8 mouse cellular contexts compared by ENCODE assay signal in genomic region chr17:34204303-34205010, GRCm38 (mm10). TPM values are rescaled to one million over a fixed set of nuclear protein-coding genes. Genes with fewer than 3 reads are reported as not detected.
DNase-seq lines count a peak whose midpoint lies in the region; ATAC-seq lines count a peak whose summit lies in the region.

No protein-coding gene starts in this region.

- DNase-seq in c-Kit-negative CD71-positive TER-119-positive erythroid progenitor cells, embryonic 14.5 days (ENCODE audit: low read depth, low spot score): peak; percentile 63
- peak; percentile 77 for DNase-seq in forebrain, embryonic 10.5 days (ENCODE audit: extremely low spot score, low spot score)
- peak; percentile 91 to 92 for DNase-seq in kidney, postnatal 25 days
- DNase-seq in liver, embryonic 13.5 days: peak; percentile 74
- DNase-seq in naive thymus-derived CD4-positive, alpha-beta T cell, adult 2 months (ENCODE audit: low read depth): peak; percentile 96
- peak; percentile 93 to 98 for DNase-seq in spleen, postnatal 4 days (ENCODE audit: low spot score in 2 of 2)

- H3K27ac ChIP-seq in forebrain, embryonic 10.5 days: peak overlapping the region; percentile 56; the same call in 1 of the 2 replicates
- no peak overlapping the region; the same call in 1 of the 2 replicates for H3K27ac ChIP-seq in heart, embryonic 16.5 days (ENCODE audit: low read length)
- H3K27ac ChIP-seq in liver, embryonic 13.5 days: peak overlapping the region; percentile 65

- ATAC-seq in CD4-positive, CD25-positive, alpha-beta regulatory T cell, adult 4 months: peak; percentile 58
- peak; percentile 71 for ATAC-seq in heart, embryonic 16.5 days (replicated peaks; ENCODE audit: extremely low read depth, insufficient read depth, low FRiP score)
- ATAC-seq in liver, embryonic 13.5 days (ENCODE audit: low read depth): peak; percentile 57

- H3K9me3 ChIP-seq in forebrain, embryonic 10.5 days: no peaks in the 10 kb centered on the region
- peaks cover under 1% of the 10 kb centered on the region; the same call in 1 of the 2 replicates for H3K9me3 ChIP-seq in heart, embryonic 16.5 days (replicated peaks; ENCODE audit: control insufficient read depth, low read length)
- no peaks in the 10 kb centered on the region for H3K9me3 ChIP-seq in liver, embryonic 13.5 days (replicated peaks)

- peak overlapping the region; percentile 97 for H3K4me2 ChIP-seq in heart, embryonic 16.5 days (ENCODE audit: low read depth, low read length)
- H3K4me2 ChIP-seq in liver, embryonic 13.5 days: peak overlapping the region; percentile 88

- peaks cover 87% of the 10 kb centered on the region for H3K27me3 ChIP-seq in forebrain, embryonic 10.5 days (ENCODE audit: poor library complexity, severe bottlenecking)
- peaks cover 6% of the 10 kb centered on the region for H3K27me3 ChIP-seq in heart, embryonic 16.5 days (ENCODE audit: control insufficient read depth, insufficient read depth, low read length)
- H3K27me3 ChIP-seq in liver, embryonic 13.5 days: peaks cover 8% of the 10 kb centered on the region

- peaks cover 13% of the 10 kb centered on the region for H3K4me1 ChIP-seq in forebrain, embryonic 10.5 days
- peaks cover 11% of the 10 kb centered on the region; the same call in 1 of the 2 replicates for H3K4me1 ChIP-seq in heart, embryonic 16.5 days (ENCODE audit: control insufficient read depth, insufficient read depth, low read length)
- peaks cover 23% of the 10 kb centered on the region for H3K4me1 ChIP-seq in liver, embryonic 13.5 days (replicated peaks)

- peak overlapping the region; percentile 70 for H3K4me3 ChIP-seq in forebrain, embryonic 10.5 days
- peak overlapping the region; percentile 92 for H3K4me3 ChIP-seq in heart, embryonic 16.5 days (ENCODE audit: low read length)
- peak overlapping the region; percentile 85 for H3K4me3 ChIP-seq in liver, embryonic 13.5 days (replicated peaks)

- WGBS in forebrain, embryonic 10.5 days: 1% methylated on average over 44 of the region's 44 CpGs
- WGBS in heart, embryonic 16.5 days: under 1% methylated on average over 44 of the region's 44 CpGs
- WGBS in liver, embryonic 13.5 days (ENCODE audit: insufficient replicate concordance): under 1% methylated on average over 44 of the region's 44 CpGs

- H3K9ac ChIP-seq in heart, embryonic 16.5 days (ENCODE audit: low read length): peak overlapping the region; percentile 87
- peak overlapping the region; percentile 83 for H3K9ac ChIP-seq in liver, embryonic 13.5 days

- no peaks in the 10 kb centered on the region for H3K36me3 ChIP-seq in forebrain, embryonic 10.5 days (replicated peaks)
- 0 out of 2 replicates have a peak, but pooled peaks cover under 1% of the 10 kb centered on the region for H3K36me3 ChIP-seq in heart, embryonic 16.5 days (ENCODE audit: control insufficient read depth, insufficient read depth)
- no peaks in the 10 kb centered on the region for H3K36me3 ChIP-seq in liver, embryonic 13.5 days

RNA-seq across cellular contexts. Expression of gene Tap2, which starts 1.1 kb away (rescaled TPM):
- 100 to 1,000 TPM in 1 of 2 experiments, 10 to 100 TPM in 1; 78.9 to 260 TPM for polyA plus RNA-seq in CD4-positive, CD25-positive, alpha-beta regulatory T cell, adult 4 months (2017; shearing (Covaris generic))
- polyA plus RNA-seq in forebrain, embryonic 10.5 days (2016; fragmentation: Nextera tagmentation; extraction: Ambion mirVana): 0.18 and 0.60 TPM in 2 replicates
- polyA plus RNA-seq in heart, embryonic 16.5 days (2015; fragmentation: Nextera tagmentation; extraction: Ambion mirVana): 10.9 and 21.4 TPM in 2 replicates
- 5.7 and 6.1 TPM in 2 replicates for polyA plus RNA-seq in liver, embryonic 13.5 days (2015; fragmentation: Nextera tagmentation; extraction: Ambion mirVana)

RNA-seq across cellular contexts. Expression of gene Psmb8, which starts 6.9 kb away (rescaled TPM):
- polyA plus RNA-seq in CD4-positive, CD25-positive, alpha-beta regulatory T cell, adult 4 months (2017; shearing (Covaris generic)): 100 to 1,000 TPM; 781 to 871 TPM
- 1.2 and 1.3 TPM in 2 replicates for polyA plus RNA-seq in forebrain, embryonic 10.5 days (2016; fragmentation: Nextera tagmentation; extraction: Ambion mirVana)
- polyA plus RNA-seq in heart, embryonic 16.5 days (2015; fragmentation: Nextera tagmentation; extraction: Ambion mirVana): 31.8 and 87.6 TPM in 2 replicates
- polyA plus RNA-seq in liver, embryonic 13.5 days (2015; fragmentation: Nextera tagmentation; extraction: Ambion mirVana): 15.3 and 18.0 TPM in 2 replicates

RNA-seq across cellular contexts. Expression of gene Psmb9, which starts 16.9 kb away (rescaled TPM):
- polyA plus RNA-seq in CD4-positive, CD25-positive, alpha-beta regulatory T cell, adult 4 months (2017; shearing (Covaris generic)): 100 to 1,000 TPM; 280 to 324 TPM
- 0.79 and 1.3 TPM in 2 replicates for polyA plus RNA-seq in forebrain, embryonic 10.5 days (2016; fragmentation: Nextera tagmentation; extraction: Ambion mirVana)
- 15.0 and 32.2 TPM in 2 replicates for polyA plus RNA-seq in heart, embryonic 16.5 days (2015; fragmentation: Nextera tagmentation; extraction: Ambion mirVana)
- polyA plus RNA-seq in liver, embryonic 13.5 days (2015; fragmentation: Nextera tagmentation; extraction: Ambion mirVana): 6.6 and 7.7 TPM in 2 replicates

RNA-seq across cellular contexts. Expression of gene Tap1, which starts 17.1 kb away (rescaled TPM):
- 100 to 1,000 TPM; 163 to 238 TPM for polyA plus RNA-seq in CD4-positive, CD25-positive, alpha-beta regulatory T cell, adult 4 months (2017; shearing (Covaris generic))
- 1.4 and 1.7 TPM in 2 replicates for polyA plus RNA-seq in forebrain, embryonic 10.5 days (2016; fragmentation: Nextera tagmentation; extraction: Ambion mirVana)
- 5.7 and 11.1 TPM in 2 replicates for polyA plus RNA-seq in heart, embryonic 16.5 days (2015; fragmentation: Nextera tagmentation; extraction: Ambion mirVana)
- 2.4 and 3.2 TPM in 2 replicates for polyA plus RNA-seq in liver, embryonic 13.5 days (2015; fragmentation: Nextera tagmentation; extraction: Ambion mirVana)

RNA-seq across cellular contexts. Expression of gene H2-Ob, which starts 34.2 kb away (rescaled TPM):
- polyA plus RNA-seq in CD4-positive, CD25-positive, alpha-beta regulatory T cell, adult 4 months (2017; shearing (Covaris generic)): 100 to 1,000 TPM in 1 of 2 experiments, 10 to 100 TPM in 1; 81.1 to 105 TPM
- polyA plus RNA-seq in forebrain, embryonic 10.5 days (2016; fragmentation: Nextera tagmentation; extraction: Ambion mirVana): not detected in 2 replicates
- polyA plus RNA-seq in heart, embryonic 16.5 days (2015; fragmentation: Nextera tagmentation; extraction: Ambion mirVana): 0.17 and 0.24 TPM in 2 replicates
- polyA plus RNA-seq in liver, embryonic 13.5 days (2015; fragmentation: Nextera tagmentation; extraction: Ambion mirVana): 0.08 TPM in 1 of 2 replicates, not detected in the other
